Comparison of ENCODE assay signal across 9 mouse cellular contexts in genomic region chr4:144998808-144999571, GRCm38 (mm10).
DNase-seq lines count a peak whose midpoint lies in the region; ATAC-seq and TF ChIP-seq lines count a peak whose summit lies in the region.
"Had no signal": no experiment of that assay in that cellular context is flagged by ENCODE, and none has a peak within 500 bp of the region (broad histone marks: within the 10 kb centered on the region; RNA-seq: fewer than 3 reads in every experiment).

No protein-coding gene starts in this region.

- H3K4me1 ChIP-seq in kidney, embryonic 16.5 days (ENCODE audit: insufficient read depth, low read length) = peaks cover 45% of the 10 kb centered on the region
- H3K4me1 ChIP-seq in embryonic facial prominence, embryonic 10.5 days = peaks cover 53% of the 10 kb centered on the region
- peaks cover 5% of the 10 kb centered on the region; the same call in 1 of the 2 replicates for H3K4me1 ChIP-seq in hindbrain, postnatal 0 days (ENCODE audit: insufficient read depth, low read length)
- peaks cover 39% of the 10 kb centered on the region for H3K4me1 ChIP-seq in neural tube, embryonic 12.5 days

- no peak for DNase-seq in kidney, postnatal 4 days
- no peak for DNase-seq in embryonic facial prominence, embryonic 10.5 days (ENCODE audit: low spot score)
- no peak for DNase-seq in hindbrain, postnatal 0 days (ENCODE audit: low spot score)
- no peak for DNase-seq in layer of hippocampus, adult 11-12 months (ENCODE audit: low spot score)
- DNase-seq in adrenal gland, postnatal 10 days = no peak
- no peak for DNase-seq in MN1 (ENCODE audit: low spot score)

- no peak for TF ChIP-seq CTCF in hindbrain, postnatal 0 days (IDR thresholded peaks at IDR 0.05; ENCODE audit: low read depth)

- H3K27ac ChIP-seq in kidney, embryonic 16.5 days (ENCODE audit: low read length) = peak overlapping the region; percentile 99
- peak overlapping the region; percentile 76 for H3K27ac ChIP-seq in embryonic facial prominence, embryonic 10.5 days (replicated peaks)
- peak overlapping the region; percentile 8; the same call in 1 of the 2 replicates for H3K27ac ChIP-seq in hindbrain, postnatal 0 days
- H3K27ac ChIP-seq in neural tube, embryonic 12.5 days = peak overlapping the region; percentile 88

- H3K27me3 ChIP-seq in kidney, embryonic 16.5 days (ENCODE audit: insufficient read depth, low read length) = no peaks in the 10 kb centered on the region
- no peaks in the 10 kb centered on the region for H3K27me3 ChIP-seq in embryonic facial prominence, embryonic 10.5 days (replicated peaks; ENCODE audit: low read depth, poor library complexity, severe bottlenecking)
- no peaks in the 10 kb centered on the region for H3K27me3 ChIP-seq in hindbrain, postnatal 0 days (ENCODE audit: insufficient read depth, low read length)
- no peaks in the 10 kb centered on the region for H3K27me3 ChIP-seq in neural tube, embryonic 12.5 days (replicated peaks)
- H3K27me3 ChIP-seq: Patski had no signal

- no peak overlapping the region for H3K4me2 ChIP-seq in kidney, embryonic 16.5 days (replicated peaks; ENCODE audit: low read depth, low read length)
- H3K4me2 ChIP-seq in hindbrain, postnatal 0 days (ENCODE audit: low read depth, low read length) = no peak overlapping the region
- H3K4me2 ChIP-seq in neural tube, embryonic 12.5 days (replicated peaks) = peak overlapping the region; percentile 26; the same call in 1 of the 2 replicates

- H3K9me3 ChIP-seq in kidney, embryonic 16.5 days (ENCODE audit: low read length) = no peaks in the 10 kb centered on the region
- no peaks in the 10 kb centered on the region for H3K9me3 ChIP-seq in embryonic facial prominence, embryonic 10.5 days
- H3K9me3 ChIP-seq in hindbrain, postnatal 0 days (ENCODE audit: low read length) = no peaks in the 10 kb centered on the region
- H3K9me3 ChIP-seq in neural tube, embryonic 12.5 days = no peaks in the 10 kb centered on the region

- no peak overlapping the region for H3K4me3 ChIP-seq in kidney, embryonic 16.5 days (ENCODE audit: low read length)
- H3K4me3 ChIP-seq in embryonic facial prominence, embryonic 10.5 days = no peak overlapping the region; the same call in 1 of the 2 replicates
- no peak overlapping the region for H3K4me3 ChIP-seq in hindbrain, postnatal 0 days (ENCODE audit: low read length)
- no peak overlapping the region for H3K4me3 ChIP-seq in neural tube, embryonic 12.5 days

- H3K9ac ChIP-seq in kidney, embryonic 16.5 days (replicated peaks; ENCODE audit: low read length) = peak overlapping the region; percentile 42
- H3K9ac ChIP-seq in hindbrain, postnatal 0 days (replicated peaks; ENCODE audit: low read length) = no peak overlapping the region
- no peak overlapping the region for H3K9ac ChIP-seq in neural tube, embryonic 12.5 days

- peaks cover under 1% of the 10 kb centered on the region; the same call in 1 of the 2 replicates for H3K36me3 ChIP-seq in kidney, embryonic 16.5 days (ENCODE audit: insufficient read depth, low read length)
- no peaks in the 10 kb centered on the region for H3K36me3 ChIP-seq in embryonic facial prominence, embryonic 10.5 days (replicated peaks)
- no peaks in the 10 kb centered on the region for H3K36me3 ChIP-seq in hindbrain, postnatal 0 days (ENCODE audit: insufficient read depth, low read length)
- H3K36me3 ChIP-seq in neural tube, embryonic 12.5 days = no peaks in the 10 kb centered on the region

- ATAC-seq in kidney, embryonic 16.5 days (ENCODE audit: low FRiP score, low TSS enrichment) = no peak
- no peak for ATAC-seq in hindbrain, postnatal 0 days
- no peak for ATAC-seq in neural tube, embryonic 12.5 days (ENCODE audit: low FRiP score, low read depth)

- WGBS in kidney, embryonic 16.5 days = 68% methylated on average over 2 of the region's 2 CpGs
- 76% methylated on average over 2 of the region's 2 CpGs for WGBS in embryonic facial prominence, embryonic 10.5 days
- 83% methylated on average over 2 of the region's 2 CpGs for WGBS in hindbrain, postnatal 0 days
- WGBS in neural tube, embryonic 12.5 days = 73% methylated on average over 2 of the region's 2 CpGs

Comparison
In these comparisons a context has a peak if more than half of its experiments do, and no peak if none do; other contexts are left out.
1. H3K27ac ChIP-seq: peak in every context shown above with its lines; median percentile 99 in kidney, embryonic 16.5 days; 88 in neural tube, embryonic 12.5 days; 76 in embryonic facial prominence, embryonic 10.5 days; 8 in hindbrain, postnatal 0 days.